Mouse (Mus musculus) E14TG2a.4 (cell line): Measurements from ENCODE around the gene Pacrg.

Experiments
- CTCF ChIP-seq: conservative IDR thresholded peaks from 2 replicates; pipeline ENCODE4 v1.5.1; 2014; ENCODE audit warnings: low read length
- POU5F1 ChIP-seq: IDR thresholded peaks from 2 replicates; pipeline ENCODE4 v1.6.1; 2014; ENCODE audit warnings: low read length, borderline replicate concordance

- TF ChIP-seq CTCF (no peak), POU5F1 (no peak)
Measured at GRCm38 (mm10) chr17:10429406-10429805, 410.7 kb downstream of the Pacrg start.
